Mouse (Mus musculus) lung, embryonic 14.5 days (tissue): ENCODE results near the gene Cd93. TPM values are rescaled to one million over a fixed set of nuclear protein-coding genes. Genes with fewer than 3 reads are reported as not detected.

Source experiments
- ATAC-seq: fragments of 200-750 bp; cut with Nextera tagmentation; 2 replicates; pipeline ENCODE4 v1.8.0; 2017; ENCODE audit warnings: mild to moderate bottlenecking, moderate TSS enrichment, moderate library complexity; ENCODE audit not compliant: insufficient read depth
- DNase-seq: peaks from one replicate; pipeline ENCODE4 v3.0.0-alpha.2; 2015
- H3K27ac ChIP-seq: fragments of 300-500 bp; sonication (generic); 2 replicates; pipeline ENCODE4 v1.5.1; 2014; ENCODE audit warnings: low read depth, mild to moderate bottlenecking, moderate library complexity
- H3K27me3 ChIP-seq: fragments of 300-500 bp; sonication (generic); 2 replicates; pipeline ENCODE4 v1.6.1; 2014; ENCODE audit warnings: low read length, control low read depth; ENCODE audit not compliant: insufficient read depth
- H3K36me3 ChIP-seq: fragments of 300-500 bp; sonication (generic); 2 replicates; pipeline ENCODE4 v1.6.1; 2014; ENCODE audit warnings: control low read depth; ENCODE audit not compliant: insufficient read depth
- H3K4me1 ChIP-seq: fragments of 300-500 bp; sonication (generic); 2 replicates; pipeline ENCODE4 v1.6.1; 2014; ENCODE audit warnings: antibody characterized with exemption, control low read depth; ENCODE audit not compliant: insufficient read depth
- H3K4me2 ChIP-seq: fragments of 300-500 bp; sonication (generic); 2 replicates; pipeline ENCODE4 v1.6.1; 2014; ENCODE audit warnings: mild to moderate bottlenecking
- H3K4me3 ChIP-seq: fragments of 300-500 bp; sonication (generic); 2 replicates; pipeline ENCODE4 v1.5.1; 2014; ENCODE audit warnings: low read depth, low read length
- H3K9ac ChIP-seq: fragments of 300-500 bp; sonication (generic); 2 replicates; pipeline ENCODE4 v1.6.1; 2014
- H3K9me3 ChIP-seq: fragments of 300-500 bp; sonication (generic); 2 replicates; pipeline ENCODE4 v1.6.1; 2016; ENCODE audit warnings: low read depth, low read length, control low read depth
- CTCF ChIP-seq: IDR thresholded peaks from 2 replicates; pipeline ENCODE4 v1.5.1; 2016; ENCODE audit warnings: antibody characterized with exemption, low read depth
- WGBS: fragments of 180-500 bp; shearing (Covaris S2); extraction: QIAGEN DNeasy Blood & Tissue Kit; methylation state at CpG from one replicate; pipeline ENCODE4 v1.1.7; 2014; 5-methylcytosine and 5-hydroxymethylcytosine counted together
- polyA plus RNA-seq: library from polyadenylated mRNA; unstranded; fragments of >200 nt; fragmentation: Nextera tagmentation; extraction: Ambion mirVana; gene quantifications from 2 replicates; pipeline ENCODE4 v1.2.1, GENCODE M21; 2014

Cd93 gene
- polyA plus RNA-seq, 1 experiment from 2014 or later: 33.7 TPM

DNA sequence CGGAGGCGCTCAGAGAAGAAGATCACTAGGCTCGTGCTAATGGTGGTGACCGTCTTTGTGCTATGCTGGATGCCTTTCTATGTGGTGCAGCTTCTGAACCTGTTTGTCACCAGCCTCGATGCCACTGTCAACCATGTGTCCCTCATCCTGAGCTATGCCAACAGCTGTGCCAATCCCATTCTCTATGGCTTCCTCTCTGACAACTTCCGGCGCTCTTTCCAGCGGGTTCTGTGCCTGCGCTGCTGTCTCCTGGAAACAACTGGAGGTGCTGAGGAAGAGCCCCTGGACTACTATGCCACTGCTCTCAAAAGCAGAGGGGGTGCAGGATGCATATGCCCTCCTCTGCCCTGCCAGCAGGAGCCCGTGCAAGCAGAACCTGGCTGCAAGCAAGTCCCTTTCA, 47.2 kb downstream of the Cd93 start:
- no peak overlapping the region for H3K9ac ChIP-seq
- WGBS: 67% methylated on average over 10 of the region's 10 CpGs
- H3K4me2 ChIP-seq: peak overlapping the region; percentile 100
- H3K27ac ChIP-seq: no peak overlapping the region
- TF ChIP-seq CTCF: no peak
- ATAC-seq (0 out of 2 replicates have a peak, but pooled peaks have one; percentile 2), DNase-seq (no peak)
- H3K36me3 ChIP-seq: no peaks in the 10 kb centered on the region
- no peaks in the 10 kb centered on the region for H3K9me3 ChIP-seq
- H3K27me3 ChIP-seq: 0 out of 2 replicates have a peak, but pooled peaks cover 4% of the 10 kb centered on the region
- H3K4me1 ChIP-seq: peaks cover 28% of the 10 kb centered on the region
- H3K4me3 ChIP-seq: peak overlapping the region; percentile 59; the same call in 1 of the 2 replicates

DNA sequence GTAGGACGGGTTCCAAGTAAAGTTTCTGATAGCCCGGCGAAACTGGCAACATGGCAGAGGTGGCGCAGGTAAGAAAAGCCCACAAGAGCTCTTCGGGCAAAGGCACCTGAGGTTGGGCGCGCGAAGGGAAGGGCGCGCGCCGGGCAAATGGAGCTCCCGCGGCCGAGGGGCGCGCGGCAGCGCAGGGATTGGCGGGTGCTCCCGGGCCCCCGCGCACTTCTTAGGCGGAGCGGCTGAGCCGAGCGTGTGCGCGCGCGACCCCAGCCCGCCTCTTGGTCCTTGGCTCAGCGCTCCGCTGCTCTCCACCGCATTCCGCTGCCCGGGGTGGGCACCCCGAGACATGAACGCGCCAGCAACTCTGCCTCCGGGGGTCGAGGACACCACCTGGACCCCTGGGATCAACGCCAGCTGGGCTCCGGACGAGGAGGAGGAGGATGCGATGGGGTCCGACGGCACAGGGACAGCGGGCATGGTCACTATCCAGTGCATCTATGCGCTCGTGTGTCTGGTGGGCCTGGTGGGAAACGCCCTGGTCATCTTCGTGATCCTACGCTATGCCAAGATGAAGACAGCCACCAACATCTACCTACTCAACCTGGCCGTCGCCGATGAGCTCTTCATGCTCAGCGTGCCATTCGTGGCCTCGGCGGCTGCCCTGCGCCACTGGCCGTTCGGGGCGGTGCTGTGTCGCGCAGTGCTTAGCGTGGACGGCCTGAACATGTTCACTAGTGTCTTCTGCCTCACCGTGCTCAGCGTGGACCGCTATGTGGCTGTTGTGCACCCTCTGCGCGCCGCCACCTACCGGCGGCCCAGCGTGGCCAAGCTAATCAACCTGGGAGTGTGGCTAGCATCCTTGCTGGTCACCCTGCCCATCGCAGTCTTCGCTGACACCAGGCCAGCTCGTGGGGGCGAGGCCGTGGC, 48.0 kb downstream of the Cd93 start, which contains the start of gene Sstr4:
TSS of gene Sstr4 (plus strand) at position 214 of the 921 bp plus-strand sequence.
- peaks cover 28% of the 10 kb centered on the region for H3K4me1 ChIP-seq
- ATAC-seq (peak; percentile 48), DNase-seq (peak; percentile 72)
- TF ChIP-seq CTCF: peak; percentile 91
- H3K4me2 ChIP-seq: peak within 1 kb of the TSS; percentile 100
- H3K36me3 ChIP-seq: no peaks in the 10 kb centered on the region
- H3K27ac ChIP-seq: no peak within 1 kb of the TSS
- peak within 1 kb of the TSS; percentile 58 for H3K9ac ChIP-seq
- H3K27me3 ChIP-seq: 0 out of 2 replicates have a peak, but pooled peaks cover 4% of the 10 kb centered on the region
- H3K4me3 ChIP-seq: peak within 1 kb of the TSS; percentile 59
- H3K9me3 ChIP-seq: no peaks in the 10 kb centered on the region
- 2% methylated on average over 83 of the region's 83 CpGs for WGBS

DNA sequence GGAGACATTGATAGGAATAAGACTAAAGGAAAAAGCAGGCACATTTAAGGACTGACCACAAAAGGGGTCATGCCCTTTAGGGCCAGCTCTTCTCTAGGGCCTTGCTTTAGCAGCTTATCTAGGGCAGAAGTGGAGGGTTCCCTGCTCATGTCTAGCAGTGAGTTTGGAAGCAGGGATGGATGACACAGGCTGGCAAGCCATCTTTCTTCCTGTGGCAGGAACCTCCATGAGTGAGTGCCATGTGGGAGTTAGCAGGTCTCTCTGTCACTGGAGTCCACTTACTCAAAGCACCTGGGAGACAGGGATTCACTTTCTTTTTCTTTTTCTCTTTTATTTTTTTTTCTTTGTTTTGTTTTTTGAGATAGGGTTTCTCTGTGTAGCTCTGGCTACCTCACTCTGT, 49.5 kb downstream of the Cd93 start:
- no peaks in the 10 kb centered on the region for H3K36me3 ChIP-seq
- no peak overlapping the region for H3K4me2 ChIP-seq
- ATAC-seq (no peak), DNase-seq (no peak)
- no peak for TF ChIP-seq CTCF
- no peaks in the 10 kb centered on the region for H3K9me3 ChIP-seq
- 0 out of 2 replicates have a peak, but pooled peaks cover 4% of the 10 kb centered on the region for H3K27me3 ChIP-seq
- H3K9ac ChIP-seq: no peak overlapping the region
- no peak overlapping the region for H3K27ac ChIP-seq
- no peak overlapping the region for H3K4me3 ChIP-seq
- H3K4me1 ChIP-seq: peaks cover 28% of the 10 kb centered on the region

DNA sequence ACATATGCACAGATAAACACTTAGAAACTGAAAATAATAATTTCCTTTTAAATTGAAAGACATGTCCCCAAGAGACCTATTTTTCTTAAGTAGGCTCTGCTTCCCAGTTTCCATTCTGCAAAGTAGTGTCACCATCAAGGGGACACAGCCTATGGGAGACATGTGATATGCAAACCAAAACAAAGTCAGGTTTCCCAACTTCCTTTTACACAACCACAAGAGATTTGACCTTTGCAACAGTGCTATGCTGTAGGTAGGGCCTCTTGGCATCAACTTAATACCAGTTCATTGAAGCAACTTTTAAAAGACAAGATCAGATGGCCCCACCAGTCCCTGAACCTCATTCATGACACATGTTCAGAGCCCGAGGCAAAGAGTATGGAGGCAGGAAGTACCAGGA, 50.2 kb downstream of the Cd93 start:
- 0 out of 2 replicates have a peak, but pooled peaks cover 4% of the 10 kb centered on the region for H3K27me3 ChIP-seq
- H3K4me3 ChIP-seq: no peak overlapping the region
- no peaks in the 10 kb centered on the region for H3K9me3 ChIP-seq
- no peaks in the 10 kb centered on the region for H3K36me3 ChIP-seq
- H3K27ac ChIP-seq: no peak overlapping the region
- H3K4me2 ChIP-seq: no peak overlapping the region
- DNase-seq: no peak
- H3K4me1 ChIP-seq: peaks cover 22% of the 10 kb centered on the region
- no peak for TF ChIP-seq CTCF
- H3K9ac ChIP-seq: no peak overlapping the region
- ATAC-seq: no peak
- WGBS: 59% methylated on average over 1 of the region's 1 CpGs

DNA sequence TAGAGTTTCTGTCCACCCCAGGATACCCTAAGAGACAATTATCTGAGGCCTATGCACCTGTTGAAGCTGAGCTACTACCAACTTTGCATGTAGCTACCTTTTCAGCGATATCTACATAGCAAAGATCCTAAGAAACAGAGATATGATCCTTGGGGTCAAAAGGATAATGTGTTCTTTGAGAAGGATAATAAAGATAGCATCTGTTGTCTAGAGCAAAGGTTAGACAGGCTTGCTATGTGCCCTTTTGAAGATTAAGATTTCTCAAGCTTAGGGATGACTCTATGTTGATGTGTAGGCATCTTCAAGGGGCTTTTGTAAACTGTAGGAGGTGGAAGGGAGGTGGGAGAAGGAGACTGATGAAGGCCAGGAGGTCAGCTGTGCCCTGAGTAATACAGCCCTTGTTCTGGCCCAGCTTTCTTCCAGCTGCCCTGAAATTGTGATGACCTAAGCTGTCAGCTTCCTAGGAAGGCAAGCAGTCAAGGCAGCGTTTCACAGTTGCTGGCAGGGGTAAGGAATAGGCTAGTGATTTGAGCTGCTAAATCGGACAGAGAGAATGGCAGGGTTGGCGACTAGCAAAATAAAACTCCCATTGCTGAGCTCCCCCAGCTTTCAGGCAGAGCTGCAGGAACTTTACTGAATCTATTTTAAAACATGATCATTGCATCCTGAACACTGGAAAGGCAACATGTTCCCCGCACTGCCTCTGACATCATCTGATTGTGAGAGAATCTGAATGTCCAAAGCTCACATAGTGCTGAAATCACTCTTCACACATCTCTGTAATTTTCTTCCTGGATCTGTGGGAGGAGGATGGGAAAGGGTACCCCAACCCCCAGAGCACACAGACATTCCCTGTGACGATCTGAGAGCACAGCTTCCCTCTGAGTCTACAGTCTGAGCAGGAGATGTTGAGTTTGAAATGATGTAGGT, 55.4 kb downstream of the Cd93 start:
- 64% methylated on average over 6 of the region's 6 CpGs for WGBS
- Histone ChIP-seq H3K4me1 (no peaks in the 10 kb centered on the region), H3K27me3 (no peaks in the 10 kb centered on the region), H3K27ac (no peak overlapping the region), H3K36me3 (no peaks in the 10 kb centered on the region), H3K9ac (no peak overlapping the region), H3K4me2 (no peak overlapping the region), H3K4me3 (no peak overlapping the region), H3K9me3 (no peaks in the 10 kb centered on the region)
- no peak for TF ChIP-seq CTCF
- DNase-seq (no peak), ATAC-seq (no peak)

DNA sequence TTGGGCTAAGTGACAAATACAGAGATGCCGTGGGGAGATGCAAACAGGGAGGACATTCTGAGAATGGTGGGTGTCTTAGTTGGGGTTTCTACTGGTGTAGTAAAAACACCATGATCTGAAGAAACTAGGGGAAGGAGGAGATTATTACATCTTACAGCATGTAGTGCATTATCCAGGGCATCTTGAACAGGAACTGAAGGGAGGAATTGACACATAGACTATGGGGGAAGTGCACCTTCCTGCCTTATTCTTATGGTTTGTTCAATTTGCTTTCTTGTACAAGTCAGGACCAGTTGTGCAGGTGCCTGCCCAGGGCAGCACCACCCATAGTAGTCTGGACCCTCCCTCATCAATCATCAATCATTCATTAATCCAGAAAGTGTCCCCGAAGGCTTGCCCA, 56.4 kb downstream of the Cd93 start:
- H3K4me3 ChIP-seq: no peak overlapping the region
- no peaks in the 10 kb centered on the region for H3K36me3 ChIP-seq
- no peaks in the 10 kb centered on the region for H3K27me3 ChIP-seq
- no peak for TF ChIP-seq CTCF
- WGBS: 77% methylated on average over 2 of the region's 2 CpGs
- DNase-seq (no peak), ATAC-seq (no peak)
- H3K4me2 ChIP-seq: no peak overlapping the region
- H3K9me3 ChIP-seq: no peaks in the 10 kb centered on the region
- H3K27ac ChIP-seq: no peak overlapping the region
- no peak overlapping the region for H3K9ac ChIP-seq
- H3K4me1 ChIP-seq: no peaks in the 10 kb centered on the region

Other genes starting within 250 kb of the Cd93 start
- 4.8 and 5.9 TPM in 2 replicates for gene Sstr4, start 48.2 kb downstream of the Cd93 start, polyA plus RNA-seq
- 115 and 116 TPM in 2 replicates for gene Thbd, start 35.4 kb downstream of the Cd93 start, polyA plus RNA-seq
- 113 and 115 TPM in 2 replicates for gene Nxt1, start 229.0 kb upstream of the Cd93 start, polyA plus RNA-seq
- gene Gzf1, start 237.5 kb upstream of the Cd93 start, polyA plus RNA-seq: 21.3 and 21.4 TPM in 2 replicates